Mouse (Mus musculus) monocyte, adult 5-6 weeks (primary cell): Measurements from ENCODE around the gene Mus81. TPM values are rescaled to one million over a fixed set of nuclear protein-coding genes. Genes with fewer than 3 reads are reported as not detected.

Experiments used
- ATAC-seq: fragments of 153-309, 156-312 bp; replicated peaks from 2 replicates; pipeline ENCODE4 v1.8.0; 2017; ENCODE audit warnings: mild to moderate bottlenecking; ENCODE audit not compliant: low TSS enrichment, insufficient number of reproducible peaks, severe bottlenecking, poor library complexity, low FRiP score
- total RNA-seq: library from RNA; stranded (forward); fragments of 200-1000, 200-491, 200-594 nt; gene quantifications from 3 replicates; pipeline ENCODE4 v1.2.3, GENCODE M21; 2017

Mus81 gene
- total RNA-seq: 8.7 to 20.2 TPM (median 11.6 TPM) in 3 replicates

DNA sequence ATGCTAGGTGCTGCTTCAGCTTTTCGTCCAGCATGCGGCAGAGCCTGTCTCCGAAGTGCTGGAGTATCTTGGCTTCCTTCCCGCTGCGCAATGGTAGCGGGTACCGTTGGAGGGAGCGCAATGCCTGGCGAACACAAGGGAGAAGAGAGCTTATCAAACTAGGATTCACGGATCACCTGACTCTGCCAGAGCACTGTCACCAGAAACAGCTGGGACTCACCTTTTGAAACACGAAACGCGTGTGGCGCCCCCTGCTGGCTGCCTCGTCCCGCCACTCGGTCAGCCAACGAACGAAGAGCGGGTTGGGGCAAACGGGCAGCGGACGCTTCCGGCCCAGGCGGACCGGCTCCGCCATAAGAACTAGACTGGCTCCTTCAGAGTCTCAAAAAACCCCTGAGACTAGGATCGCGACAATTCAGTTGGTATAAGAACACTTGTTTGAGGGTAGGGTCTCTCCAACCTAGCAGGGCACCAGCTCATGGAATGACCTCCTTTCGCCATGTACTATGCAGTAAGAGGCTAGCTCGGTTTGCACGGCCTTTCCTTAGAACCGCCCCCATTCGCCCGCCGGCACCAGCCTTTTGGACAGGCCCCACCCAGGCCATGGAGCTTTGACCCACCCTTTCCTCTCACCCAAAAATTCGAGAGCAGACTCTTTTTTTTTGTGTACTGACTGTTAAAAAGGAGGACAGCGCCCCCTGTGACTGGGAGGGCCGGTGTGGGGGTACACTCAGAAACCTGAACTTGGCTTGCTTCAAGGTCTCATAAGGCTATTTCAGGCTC lies at the start of gene Mus81:
Mus81 (minus strand) TSS at position 635 of the 783 bp plus-strand sequence.
- ATAC-seq: peak; percentile 19

- no peak for ATAC-seq
These were observed 44.3 kb upstream of the Mus81 start for GRCm38 (mm10) chr19:5532520-5532919.

GRCm38 (mm10) chr19:5530138-5530524 lies 41.9 kb upstream of the Mus81 start:
- no peak for ATAC-seq

- peak; percentile 98 for ATAC-seq
These were observed 41.3 kb upstream of the Mus81 start for GRCm38 (mm10) chr19:5529325-5530137.

GRCm38 (mm10) chr19:5525204-5525603 lies 37.0 kb upstream of the Mus81 start:
- ATAC-seq: no peak

DNA sequence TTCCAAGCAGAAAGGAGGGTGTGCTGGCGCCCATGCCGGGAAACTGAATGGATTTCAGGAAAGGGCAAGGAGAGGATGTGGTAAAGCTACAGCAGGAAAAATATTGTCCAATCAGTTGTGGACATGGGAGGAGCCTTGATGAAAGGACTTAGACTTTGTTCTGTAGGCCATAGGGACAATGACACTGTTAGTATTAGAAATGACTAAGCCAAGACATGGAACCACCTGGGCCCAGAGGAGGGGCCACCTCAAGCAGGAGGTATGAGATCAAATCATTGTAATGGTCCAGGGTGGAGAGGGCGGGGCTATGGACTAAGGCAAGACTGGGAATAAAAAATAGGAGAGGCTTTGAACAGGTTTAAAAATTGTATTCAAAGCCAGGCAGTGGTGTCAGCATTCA lies 30.5 kb upstream of the Mus81 start:
- ATAC-seq: no peak

GRCm38 (mm10) chr19:5516906-5517505 lies 28.8 kb upstream of the Mus81 start:
- ATAC-seq: no peak

DNA sequence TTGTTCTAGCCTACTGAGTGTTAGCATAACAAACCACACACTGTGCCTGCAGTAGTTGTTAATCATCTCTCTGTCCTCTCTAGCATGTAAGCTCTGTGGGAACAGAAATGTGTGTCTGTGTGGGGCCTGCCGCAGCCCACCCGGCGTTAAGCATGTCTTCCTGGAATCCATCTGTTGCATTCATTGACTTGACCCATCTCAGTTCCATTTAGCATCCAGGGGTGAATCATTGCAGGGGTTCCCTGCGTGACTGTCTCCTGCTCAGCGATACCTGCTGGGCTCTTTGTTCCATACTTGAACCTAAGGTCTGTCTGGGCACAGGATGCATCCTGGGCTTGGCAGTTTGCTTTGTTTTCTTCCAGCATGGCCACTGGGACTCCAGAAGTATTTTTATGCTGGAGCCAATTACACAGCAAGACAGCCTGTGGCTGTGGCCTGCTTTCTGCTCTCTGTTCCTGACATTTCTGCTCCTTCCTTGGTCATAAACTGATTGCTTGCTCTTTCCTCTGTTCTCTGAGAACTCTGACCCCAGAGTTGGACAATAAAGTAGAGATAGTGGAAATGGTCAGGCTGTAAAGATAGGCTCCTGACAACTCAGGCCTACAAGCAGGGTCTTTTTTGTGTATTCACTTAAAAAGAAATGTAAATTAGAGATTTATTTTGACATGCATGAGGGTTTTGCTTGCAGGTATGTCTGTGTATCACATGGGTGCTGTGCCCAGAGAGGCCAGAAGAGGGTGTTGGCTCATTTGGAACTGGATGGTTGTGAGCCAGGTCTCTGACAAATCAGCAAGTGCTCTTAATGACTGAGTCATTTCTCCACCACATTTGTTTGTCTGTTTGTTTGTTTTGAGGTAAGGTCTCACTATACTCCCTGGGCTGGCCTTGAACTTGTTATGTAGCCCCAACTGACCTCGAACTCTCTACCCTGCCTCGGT lies 27.9 kb upstream of the Mus81 start:
- ATAC-seq: no peak

DNA sequence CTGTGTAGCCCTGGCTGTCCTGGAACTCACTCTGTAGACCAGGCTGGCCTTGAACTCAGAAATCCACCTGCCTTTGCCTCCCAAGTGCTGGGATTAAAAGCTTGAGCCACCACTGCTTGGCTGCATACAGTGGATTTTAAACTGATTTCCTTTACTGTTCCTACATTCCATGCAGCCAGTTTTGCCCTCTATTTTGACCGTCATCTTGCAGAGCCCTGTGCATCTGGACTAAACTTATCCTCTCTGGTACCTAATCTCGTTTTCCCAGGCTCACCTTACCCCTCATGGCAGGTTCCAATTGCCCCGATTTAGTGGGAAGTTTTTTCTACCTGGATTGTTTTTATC lies 24.8 kb upstream of the Mus81 start:
- no peak for ATAC-seq

DNA sequence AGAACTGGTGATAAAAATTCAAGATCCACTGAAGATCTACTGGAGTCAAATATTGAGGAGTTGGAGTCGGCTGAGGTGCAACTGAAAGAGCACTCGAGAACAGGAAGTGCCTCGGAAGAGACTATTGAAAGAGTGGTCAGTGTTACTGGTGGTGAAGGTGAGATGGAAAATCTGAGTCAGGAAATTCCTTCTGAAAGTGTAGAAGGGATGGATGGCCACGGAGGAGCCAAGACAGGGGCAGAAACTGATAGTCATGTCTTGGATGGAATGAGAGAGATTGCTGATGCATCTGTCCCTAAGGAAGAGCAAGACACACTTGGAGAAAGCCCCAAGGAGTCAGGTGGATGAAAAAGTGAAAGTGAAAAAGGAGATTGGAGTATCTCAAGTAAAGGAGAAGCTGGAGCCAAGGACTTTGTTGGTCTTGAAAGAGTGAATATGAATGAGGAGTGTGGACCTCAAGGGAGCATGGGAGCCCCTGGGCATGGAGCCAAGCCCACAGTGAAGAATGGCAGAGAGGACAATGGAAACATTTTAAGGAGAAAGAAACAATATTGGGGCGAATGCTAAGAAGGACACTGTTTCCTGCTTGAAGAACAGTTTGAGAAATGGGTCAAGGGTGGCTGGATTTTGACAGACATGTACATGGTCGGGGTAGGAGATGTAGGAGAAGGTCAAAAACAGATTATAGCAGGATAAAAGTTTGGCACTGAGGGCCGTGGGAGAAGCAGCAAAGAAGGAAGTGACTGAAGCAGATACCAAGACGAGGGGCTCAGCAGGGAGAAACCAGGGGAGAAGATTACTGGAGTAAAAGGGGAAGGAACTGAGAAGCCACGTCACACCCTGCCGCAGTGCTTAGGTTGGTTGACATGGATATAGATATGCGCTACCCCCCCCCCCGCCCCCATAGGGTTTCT lies 24.1 kb upstream of the Mus81 start:
- ATAC-seq: peak; percentile 57

DNA sequence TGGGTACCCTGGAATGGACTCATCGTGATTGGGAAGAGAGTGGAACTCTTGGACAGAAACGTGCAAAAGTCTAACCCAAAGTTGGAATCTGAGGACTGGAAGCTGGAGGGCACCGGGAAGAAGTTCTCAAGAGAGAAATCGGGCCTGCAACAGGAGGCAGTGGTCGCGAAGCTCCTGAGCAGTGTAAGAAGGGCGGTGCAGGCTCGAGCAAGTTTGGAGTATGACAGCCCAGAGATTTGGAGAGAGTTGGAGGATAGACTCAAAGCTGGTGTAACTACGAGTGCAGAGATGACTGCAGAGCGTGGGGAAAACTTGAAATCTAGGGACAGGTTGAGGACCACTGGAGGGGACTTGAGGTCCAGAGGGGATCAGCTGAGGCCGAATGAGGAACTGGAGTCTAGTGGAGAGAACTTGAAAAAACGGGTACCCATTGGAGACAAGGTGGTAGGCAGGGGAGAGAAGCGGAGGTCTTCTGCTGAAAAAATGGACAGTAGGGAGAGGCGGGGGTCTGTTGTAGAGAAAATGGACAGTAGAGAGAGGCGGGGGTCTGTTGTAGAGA lies 23.0 kb upstream of the Mus81 start:
- no peak for ATAC-seq

DNA sequence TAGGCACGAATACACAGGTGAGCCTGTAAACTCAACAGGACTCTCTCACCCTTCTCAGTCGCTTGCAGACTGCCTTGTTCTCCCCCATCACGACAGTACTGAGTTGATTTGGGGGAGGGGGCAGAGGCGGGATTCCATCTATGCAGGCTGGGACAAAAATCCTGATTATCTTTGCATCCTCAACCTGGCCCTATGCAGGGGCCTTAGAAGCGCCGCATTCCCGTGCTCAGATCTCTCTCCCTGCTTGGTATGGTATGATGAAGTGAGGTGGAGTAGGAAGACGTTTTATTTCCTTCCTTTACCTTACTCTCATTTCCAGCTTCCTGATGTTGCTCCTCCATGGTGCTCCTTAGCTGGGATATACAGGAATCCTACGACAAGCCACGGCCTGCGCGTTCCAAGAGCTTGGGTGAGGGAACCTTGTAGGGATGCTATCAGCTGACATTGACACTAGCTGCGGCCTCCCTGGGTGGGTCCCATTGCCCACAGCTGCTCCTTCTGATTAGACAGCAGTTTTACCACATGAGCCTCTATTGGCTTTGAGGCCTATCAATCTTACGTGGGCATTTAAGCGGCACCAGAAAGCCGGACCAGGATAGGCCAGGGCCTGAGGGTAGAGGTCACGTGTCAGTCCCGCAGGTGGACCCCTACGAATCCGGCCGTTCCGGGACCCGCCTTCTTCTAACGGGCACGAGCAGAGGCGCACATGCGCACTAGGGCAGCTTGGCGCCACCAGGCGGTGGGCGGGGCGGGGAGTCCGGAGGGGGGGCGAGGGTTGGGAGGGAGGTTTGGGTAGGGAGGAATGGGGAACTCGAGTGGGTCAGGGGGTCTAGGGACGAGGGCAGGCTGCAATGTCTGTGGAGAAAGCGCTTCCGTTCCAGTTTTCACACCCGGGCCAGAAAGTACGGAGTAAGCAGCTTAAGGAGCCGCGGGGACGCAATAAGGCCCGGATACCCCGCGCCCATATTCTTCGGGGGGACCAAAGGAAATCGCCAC lies 22.1 kb upstream of the Mus81 start, which contains the start of gene Snx32:
Snx32 (minus strand) TSS at position 508 of the 996 bp plus-strand sequence.
- peak; percentile 95 for ATAC-seq

- no peak for ATAC-seq
These were observed 15.5 kb upstream of the Mus81 start, which contains the start of gene 1700020D05Rik for GRCm38 (mm10) chr19:5503687-5504086. Gene 1700020D05Rik (minus strand): TSS chr19:5503787.

- no peak for ATAC-seq
These were observed 12.2 kb upstream of the Mus81 start for GRCm38 (mm10) chr19:5500330-5500875.

GRCm38 (mm10) chr19:5496052-5496370 lies 7.8 kb upstream of the Mus81 start:
- no peak for ATAC-seq
